Mouse (Mus musculus) kidney, adult 2 months (tissue): ENCODE results near the gene Cdh13.

Source experiments
- CTCF ChIP-seq: fragments of 200-500 bp; conservative IDR thresholded peaks from 2 replicates; pipeline ENCODE4 v1.5.1; 2011; ENCODE audit warnings: low read depth, mild to moderate bottlenecking, control low read depth, low read length, moderate library complexity, mixed read lengths; ENCODE audit not compliant: insufficient read depth, insufficient read length
- POLR2A ChIP-seq: fragments of 200-500 bp; IDR thresholded peaks from one replicate; pipeline ENCODE4 v1.6.1; 2011; ENCODE audit warnings: low read depth, low read length, control low read depth

GRCm38 (mm10) chr8:118373092-118373491 is 89.6 kb downstream of the Cdh13 start:
- TF ChIP-seq CTCF (no peak), POLR2A (no peak)
